Mouse (Mus musculus) right cerebral cortex, adult 2 months (tissue): Measurements from ENCODE around the gene D130043K22Rik.

ENCODE experiments used
- DNase-seq, 2 experiments: peaks; one replicate each; pipeline ENCODE4 v3.0.0; 2021 to 2022; ENCODE audit warnings: low spot score in 2 of 2

D130043K22Rik gene

DNA sequence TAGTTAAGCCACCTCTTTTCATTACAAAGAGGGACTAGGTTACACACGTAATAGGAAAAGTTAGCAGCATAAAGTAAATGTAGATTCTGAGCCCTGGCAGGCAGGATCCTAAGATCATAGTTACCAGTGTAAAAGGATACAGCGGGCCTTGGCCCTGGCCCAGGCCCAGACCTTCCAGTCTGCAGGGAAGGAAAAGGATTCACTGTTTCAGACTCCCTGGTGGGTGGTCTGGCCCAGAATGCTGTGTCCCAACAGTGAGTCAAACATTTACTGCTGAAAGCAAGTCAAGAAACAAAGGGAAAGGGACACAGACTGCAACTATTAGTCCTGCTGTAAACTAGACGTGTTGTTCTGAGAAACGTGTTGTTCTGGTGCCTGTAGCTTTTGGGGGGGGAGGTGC is 100.6 kb downstream of the D130043K22Rik start:
- DNase-seq, result no peak

DNA sequence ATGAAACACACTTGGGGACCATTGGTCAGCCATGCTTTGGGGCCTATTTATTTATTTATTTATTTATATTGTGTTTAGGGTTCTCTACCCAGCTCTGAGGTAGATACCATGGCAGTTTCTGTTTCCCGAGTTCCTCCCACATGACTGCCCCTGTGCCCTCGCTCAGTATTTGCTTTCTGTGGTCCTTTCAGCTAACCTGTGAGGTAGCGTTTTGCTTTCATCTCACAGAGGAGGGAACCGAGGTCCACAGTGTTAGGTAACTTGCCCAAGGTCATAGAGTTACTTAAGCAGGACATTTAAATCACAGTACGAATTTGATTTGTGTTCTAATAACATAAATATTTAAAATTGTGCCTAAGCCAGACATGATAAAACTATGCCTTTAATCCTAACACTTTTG is 102.2 kb downstream of the D130043K22Rik start:
- no peak for DNase-seq

DNA sequence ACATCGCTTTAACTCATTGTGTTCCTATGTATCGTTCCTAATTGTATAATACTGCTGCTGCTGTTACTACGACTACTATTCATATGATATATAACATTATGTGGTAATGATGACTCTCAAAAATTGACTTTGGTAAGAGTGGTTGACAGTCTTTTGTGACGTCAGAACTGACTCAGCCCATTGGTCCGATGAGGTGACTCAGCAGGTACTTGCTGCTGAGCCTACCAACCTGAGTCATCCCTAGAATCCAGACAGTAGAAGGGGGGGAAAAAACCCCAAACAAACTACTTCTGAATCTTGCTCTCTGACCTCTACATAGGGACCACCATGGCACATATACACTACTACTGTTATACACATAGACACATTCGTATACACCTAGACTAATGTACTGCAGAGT is 103.9 kb downstream of the D130043K22Rik start:
- no peak for DNase-seq
